Mouse (Mus musculus) A20 (cell line): Measurements from ENCODE around the gene Lrfn3.

Experiments used
- DNase-seq: peaks from one replicate; pipeline ENCODE4 v3.0.0-alpha.2; 2011; ENCODE audit warnings: low read depth, low spot score

Lrfn3 gene

GRCm38 (mm10) chr7:30346635-30347379 is 15.8 kb downstream of the Lrfn3 start:
- peak; percentile 47 for DNase-seq

GRCm38 (mm10) chr7:30339432-30340109 is 23.0 kb downstream of the Lrfn3 start:
- DNase-seq, result no peak

DNA sequence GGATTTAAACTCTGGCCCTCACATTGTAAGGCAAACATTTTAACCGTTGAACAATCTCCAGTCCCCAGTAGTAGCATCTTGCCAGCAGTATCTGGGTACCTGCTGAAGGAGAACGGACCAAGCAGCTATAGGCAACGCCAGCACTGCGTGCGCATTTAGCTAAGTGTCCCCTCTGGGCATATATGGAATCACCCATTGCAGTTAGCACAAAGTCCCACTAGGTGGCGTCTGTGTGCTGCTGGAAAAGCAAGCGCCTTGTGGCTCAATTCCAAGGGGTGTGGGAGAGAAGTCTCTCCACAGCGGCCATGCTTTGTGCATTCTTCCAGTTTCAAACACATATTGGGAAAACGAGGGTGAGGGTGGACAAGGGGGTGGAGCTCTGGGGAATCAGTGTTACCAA is 26.2 kb downstream of the Lrfn3 start:
- peak; percentile 75 for DNase-seq

GRCm38 (mm10) chr7:30335688-30336087 is 26.9 kb downstream of the Lrfn3 start:
- DNase-seq, result no peak

DNA sequence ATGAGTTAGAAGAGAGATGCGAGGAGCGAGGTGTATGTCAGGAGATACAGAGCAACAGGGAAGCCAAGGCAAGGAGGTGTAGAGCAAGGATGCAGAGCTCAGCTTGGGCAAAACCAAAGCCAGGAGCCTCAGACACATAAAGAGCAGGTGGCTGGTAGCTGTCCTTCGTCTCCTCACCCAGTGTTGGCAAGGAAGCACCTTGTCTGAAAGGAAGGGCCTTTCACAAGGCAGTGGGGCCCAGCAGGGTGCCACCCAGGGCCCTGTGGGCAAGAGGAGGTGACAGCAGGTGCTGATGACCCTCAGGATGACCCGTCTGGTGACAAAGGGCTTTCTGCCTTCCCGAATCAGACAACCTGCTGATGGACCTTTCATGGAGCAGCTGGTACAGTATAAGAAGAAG is 28.0 kb downstream of the Lrfn3 start:
- DNase-seq, result no peak

- DNase-seq, result no peak
These were observed 29.1 kb downstream of the Lrfn3 start for GRCm38 (mm10) chr7:30333436-30333835.

DNA sequence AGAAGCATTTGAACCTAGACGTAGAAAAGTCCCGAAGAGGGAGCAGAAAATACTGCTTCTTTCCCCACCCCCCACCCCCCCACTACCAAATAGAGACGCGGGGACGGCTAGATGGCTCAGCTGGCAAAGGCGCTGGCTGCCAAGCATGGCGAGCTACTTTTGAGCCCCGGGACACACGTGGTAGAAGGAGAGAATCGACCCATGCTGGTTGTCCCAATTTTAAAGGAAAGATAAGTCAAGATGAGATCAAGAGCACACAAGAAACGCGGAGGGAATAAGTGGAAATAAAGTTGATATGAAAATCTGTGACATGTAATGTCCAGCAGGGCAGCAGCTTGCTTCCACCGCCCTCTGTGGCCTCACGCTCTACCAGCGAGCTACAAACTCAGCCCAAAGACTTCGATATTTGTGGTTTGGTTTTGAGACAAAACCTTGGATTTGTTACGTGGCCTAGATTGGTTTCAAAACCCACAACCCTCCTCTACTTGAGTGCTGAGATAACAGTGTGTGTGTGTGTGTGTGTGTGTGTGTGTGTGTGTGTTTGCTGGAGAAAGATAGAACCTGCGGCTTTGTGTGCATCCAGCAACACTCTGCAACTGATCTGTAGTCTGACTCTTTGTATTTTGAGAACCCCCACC is 29.8 kb downstream of the Lrfn3 start:
- DNase-seq, result no peak

- peak; percentile 93 for DNase-seq
These were observed 30.7 kb downstream of the Lrfn3 start for GRCm38 (mm10) chr7:30331887-30332286.

DNA sequence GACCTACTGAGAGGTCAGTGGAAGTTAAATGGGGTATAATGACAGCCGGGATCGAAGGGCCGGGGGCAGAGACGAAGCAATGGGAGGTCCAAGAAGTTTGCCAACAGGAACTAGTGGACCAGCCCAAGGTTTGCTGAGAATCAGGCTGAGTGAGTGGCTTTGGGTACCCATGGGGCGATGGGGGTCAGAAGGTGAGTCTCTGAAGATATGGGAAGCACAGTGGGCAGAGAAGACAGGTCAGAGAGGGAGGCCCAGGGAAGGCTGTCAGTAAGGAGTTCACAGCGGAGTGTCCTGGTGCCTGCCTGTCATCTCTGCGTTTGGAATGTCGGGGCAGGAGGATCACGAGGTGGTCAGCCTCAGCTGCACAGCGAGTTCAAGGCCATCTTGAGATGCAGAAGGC is 34.2 kb downstream of the Lrfn3 start:
- DNase-seq, result no peak

DNA sequence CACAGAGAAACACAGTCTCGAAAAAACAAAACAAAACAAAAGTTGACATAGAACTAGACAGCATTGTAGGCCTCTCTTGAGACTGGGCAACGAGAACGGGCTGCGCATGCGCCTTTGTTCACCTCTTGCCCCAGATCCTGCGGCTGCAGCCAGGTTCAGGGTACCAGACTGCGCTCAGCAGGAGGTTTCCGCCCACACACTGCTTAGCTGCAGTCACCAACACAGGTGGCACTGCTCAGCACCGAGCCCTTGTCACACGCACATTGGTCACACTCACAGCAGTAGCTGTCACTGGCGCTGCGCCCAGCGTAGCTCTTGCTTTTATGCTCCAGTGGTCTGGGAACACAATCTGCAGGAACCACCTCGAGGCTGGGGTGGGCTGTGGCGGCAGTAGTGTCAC is 35.4 kb downstream of the Lrfn3 start:
- peak; percentile 69 for DNase-seq

GRCm38 (mm10) chr7:30326427-30326826 is 36.1 kb downstream of the Lrfn3 start:
- DNase-seq, result no peak

DNA sequence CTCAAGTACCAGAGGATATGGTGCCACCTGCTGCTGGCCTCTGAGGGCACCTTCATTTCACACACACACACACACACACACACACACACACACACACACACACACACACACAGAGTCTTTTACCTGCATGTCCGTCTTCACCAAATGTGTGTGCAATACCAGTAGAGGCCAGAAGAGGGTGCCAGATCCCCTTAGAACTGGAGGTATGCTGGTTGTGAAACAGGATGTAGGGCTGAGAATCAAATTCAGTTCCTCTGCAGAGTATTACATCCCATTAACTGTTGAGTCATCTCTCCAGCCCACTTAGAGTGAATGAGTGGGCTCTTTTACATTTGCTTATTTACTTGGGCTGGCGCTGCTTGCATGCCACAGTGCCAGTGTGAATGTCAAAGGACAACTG is 37.2 kb downstream of the Lrfn3 start:
- peak; percentile 85 for DNase-seq

- no peak for DNase-seq
These were observed 38.1 kb downstream of the Lrfn3 start for GRCm38 (mm10) chr7:30324300-30324944.

GRCm38 (mm10) chr7:30323795-30324194 is 38.8 kb downstream of the Lrfn3 start, which contains the start of gene Sdhaf1:
Gene Sdhaf1, minus strand, starts transcription at chr7:30323895.
- no peak for DNase-seq

DNA sequence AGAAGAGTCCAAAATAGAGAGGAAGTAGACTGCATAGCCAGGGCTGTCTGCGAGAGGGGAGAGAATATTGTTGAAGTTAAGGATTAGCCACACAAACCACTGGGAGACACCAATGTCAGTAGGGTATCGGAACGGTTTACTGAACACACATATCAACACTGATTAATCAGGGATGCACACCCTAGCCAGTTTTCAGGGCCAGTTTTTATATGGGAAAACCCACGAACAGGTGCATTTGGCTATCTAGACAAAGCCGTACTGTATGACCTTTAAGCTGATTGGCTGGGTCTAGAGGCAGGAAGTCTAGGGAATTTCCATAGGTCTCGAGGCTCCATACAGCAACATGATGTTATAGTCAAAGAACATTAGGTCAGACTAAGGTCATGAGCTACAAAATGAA is 39.7 kb downstream of the Lrfn3 start:
- peak; percentile 85 for DNase-seq

GRCm38 (mm10) chr7:30322285-30322667 is 40.3 kb downstream of the Lrfn3 start:
- peak; percentile 98 for DNase-seq

DNA sequence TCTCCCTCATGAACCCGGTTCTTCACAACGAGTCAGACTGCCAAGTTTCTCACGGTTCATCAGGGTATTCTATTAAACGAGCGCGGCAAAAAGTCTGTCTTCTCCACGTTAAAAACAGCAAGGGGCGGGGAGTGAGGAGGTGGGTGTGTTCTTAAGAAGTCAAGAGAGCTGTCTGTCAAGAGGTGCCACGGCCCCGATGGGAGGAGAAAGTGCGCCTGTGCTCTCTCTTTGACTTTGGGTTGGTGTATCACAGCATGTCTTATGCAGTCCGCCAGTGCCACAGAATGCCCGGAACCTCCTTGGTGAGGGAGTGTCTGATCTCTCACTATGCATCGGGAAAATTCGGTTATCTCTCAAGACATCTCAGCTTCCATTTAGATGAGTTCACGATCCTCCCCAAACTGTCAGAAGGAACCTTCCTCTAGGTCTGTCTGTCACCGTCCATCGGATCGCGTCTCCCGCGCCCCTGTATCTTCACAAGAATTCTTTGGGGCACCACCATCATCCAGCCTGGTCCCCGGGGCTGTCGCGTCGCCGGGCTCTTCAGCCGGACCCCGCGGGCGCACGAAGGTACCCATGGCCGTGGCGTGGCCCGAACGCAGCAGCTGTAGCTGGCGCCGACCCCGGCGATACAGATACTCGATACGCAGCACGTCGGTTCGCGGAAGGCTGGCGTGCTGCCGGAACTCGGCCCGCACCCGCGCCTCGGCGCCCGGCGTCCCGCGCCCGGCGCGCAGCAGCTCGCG is 40.9 kb downstream of the Lrfn3 start, which contains the start of gene E130208F15Rik:
Gene E130208F15Rik, plus strand, starts transcription at position 202 of the 746 bp plus-strand sequence.
- DNase-seq, result peak; percentile 92

DNA sequence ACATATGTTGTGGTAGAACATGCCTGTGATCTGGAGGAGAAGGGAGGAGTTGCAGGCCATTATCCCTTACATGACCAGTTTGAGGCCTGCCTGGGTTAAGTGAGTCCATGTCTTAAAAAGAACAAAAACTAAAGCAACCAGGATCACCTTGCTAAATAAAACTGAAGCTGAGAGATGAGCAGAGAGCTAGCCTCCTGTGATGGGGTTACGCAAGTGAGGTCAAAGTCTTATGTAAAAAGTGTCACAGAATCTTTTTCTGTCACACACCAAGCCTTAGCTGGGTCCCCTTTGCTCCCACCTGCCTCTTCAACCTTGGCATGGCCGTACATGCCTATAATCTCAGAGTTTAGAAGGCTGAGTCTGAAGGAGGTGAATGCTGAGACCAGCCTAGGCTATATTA is 41.6 kb downstream of the Lrfn3 start:
- DNase-seq, result no peak

DNA sequence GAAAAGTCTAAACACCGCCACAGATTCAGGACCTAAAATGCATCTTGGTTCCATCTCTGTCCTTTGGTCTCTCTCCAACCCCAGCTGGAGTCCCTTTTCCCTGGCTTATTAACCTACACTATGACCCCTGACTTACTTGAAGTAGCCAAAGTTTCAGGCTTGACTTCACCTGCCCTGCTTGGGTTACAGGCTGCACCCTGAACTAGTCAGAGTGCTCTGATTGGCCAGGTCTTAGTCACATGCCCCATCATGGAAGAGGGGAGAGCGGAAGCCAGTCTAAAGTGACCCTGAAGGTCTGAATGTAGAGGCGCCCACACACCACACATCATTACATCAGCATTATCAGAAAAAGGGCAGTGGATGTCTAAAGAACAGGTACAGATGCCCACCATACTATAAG is 44.4 kb downstream of the Lrfn3 start:
- no peak for DNase-seq

DNA sequence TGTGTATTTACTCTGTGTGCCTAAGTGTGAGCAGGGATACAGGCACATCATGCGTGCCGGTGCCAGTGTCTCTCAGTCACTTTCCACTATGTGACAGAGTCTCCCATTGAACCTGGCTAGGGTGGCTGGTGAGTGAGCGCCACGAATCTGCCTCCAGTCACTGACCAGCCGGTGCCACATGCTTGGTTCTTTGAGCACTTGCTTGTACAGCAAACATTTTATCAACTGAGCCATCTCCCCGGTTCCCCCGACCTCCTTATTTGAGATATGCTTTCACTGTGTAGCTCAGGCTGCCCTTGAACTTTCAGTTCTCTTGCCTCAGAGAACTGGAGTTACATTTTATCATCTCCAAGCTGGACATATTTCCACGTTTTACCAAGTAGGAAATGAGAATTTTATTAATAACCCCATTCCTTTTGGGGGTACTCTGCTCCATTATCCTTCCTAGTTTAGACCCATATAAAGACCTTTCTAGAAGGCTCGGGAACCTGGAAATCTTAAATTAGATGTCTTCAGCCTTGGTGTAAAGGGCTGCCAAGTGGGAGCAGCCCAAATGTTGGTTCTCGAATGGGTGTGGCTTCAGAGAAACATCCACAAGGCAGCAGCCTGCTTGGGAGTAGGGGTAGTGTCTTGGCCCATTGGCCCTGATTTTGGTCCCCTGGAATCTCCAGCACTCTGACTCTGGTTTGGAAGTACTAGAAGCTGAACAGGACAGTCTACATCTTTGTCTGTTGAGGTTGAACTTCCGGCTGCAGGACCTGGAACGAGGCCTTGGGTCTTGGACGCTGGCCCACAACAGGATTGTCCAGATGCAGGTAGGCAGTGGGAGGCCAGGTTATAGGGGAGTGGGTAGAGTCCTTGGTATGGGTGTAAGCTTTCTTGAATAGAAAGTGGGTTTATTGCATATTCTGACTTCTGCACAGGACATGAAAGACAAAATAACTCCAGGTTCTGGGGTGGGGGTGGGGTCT is 46.7 kb downstream of the Lrfn3 start:
- DNase-seq, result no peak
